Mouse (Mus musculus) layer of hippocampus, postnatal 14 days (tissue): ENCODE results near the gene Gm17521. TPM values are rescaled to one million over a fixed set of nuclear protein-coding genes. Genes with fewer than 3 reads are reported as not detected.
"Not testable (repeated sequence)": the region's sequence is repeated elsewhere in the genome, so short reads cannot be mapped to it uniquely, and the experiment has no call there.

Experiments
- DNase-seq, 2 experiments: peaks; one replicate each; pipeline ENCODE4 v3.0.0; 2021 to 2022; ENCODE audit warnings: low spot score in 2 of 2, mixed read lengths in 1 of 2
- long read RNA-seq, 2 experiments: library from polyadenylated mRNA; stranded (forward); transcript quantifications; one replicate each; pipeline ENCODE4 v2.0.0; 2021
- total RNA-seq, 2 experiments: library from RNA; stranded (reverse); gene quantifications; 2 replicates each; pipeline ENCODE4 v1.2.3; 2021

The Gm17521 gene
- not detected for total RNA-seq
- long read RNA-seq, experiment 1 = 0 reads
- long read RNA-seq, experiment 2 = 0 reads

DNA sequence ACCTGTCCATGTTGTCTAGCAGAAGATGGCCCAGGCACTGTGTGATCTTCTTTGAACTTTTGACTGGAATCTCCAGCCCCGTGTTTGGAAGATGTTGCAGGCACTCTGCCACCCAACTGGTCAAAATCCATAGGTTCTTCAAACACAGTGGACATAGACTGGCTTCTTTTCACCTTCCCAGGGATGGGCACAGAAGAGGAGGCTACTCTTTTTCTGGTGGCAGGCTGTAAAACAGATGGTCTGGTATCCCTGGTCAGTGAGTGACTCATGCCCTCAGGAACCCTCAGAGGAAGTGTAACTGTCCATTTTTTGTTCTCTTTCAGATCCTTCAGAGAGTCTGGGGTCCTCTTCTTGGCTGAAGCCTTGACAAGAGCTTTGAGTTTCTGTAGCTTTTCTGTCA is at the start of gene Gm17521:
Gene Gm17521 (minus strand): TSS at position 101 of the 400 bp plus-strand sequence.
- not testable (repeated sequence) for DNase-seq

DNA sequence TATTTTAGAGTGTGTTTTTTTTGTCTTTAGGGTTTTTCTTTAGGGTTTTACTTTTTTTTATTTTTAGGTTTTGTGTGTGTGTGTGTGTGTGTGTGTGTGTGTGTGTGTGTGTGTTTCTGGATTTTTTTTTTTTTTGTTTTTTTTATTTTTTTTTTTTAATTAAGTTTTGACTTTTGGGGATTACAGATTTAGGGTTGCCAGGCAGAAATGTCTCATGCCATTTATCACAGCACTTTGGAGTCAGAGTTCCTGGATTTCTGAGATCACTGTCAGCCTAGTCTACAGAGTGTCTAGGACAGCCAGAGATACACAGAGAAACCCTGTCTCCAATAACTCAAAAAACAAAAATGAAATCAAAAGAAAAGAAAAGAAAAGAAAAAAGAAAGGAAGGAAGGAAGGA is 14.5 kb upstream of the Gm17521 start:
- DNase-seq = no peak

DNA sequence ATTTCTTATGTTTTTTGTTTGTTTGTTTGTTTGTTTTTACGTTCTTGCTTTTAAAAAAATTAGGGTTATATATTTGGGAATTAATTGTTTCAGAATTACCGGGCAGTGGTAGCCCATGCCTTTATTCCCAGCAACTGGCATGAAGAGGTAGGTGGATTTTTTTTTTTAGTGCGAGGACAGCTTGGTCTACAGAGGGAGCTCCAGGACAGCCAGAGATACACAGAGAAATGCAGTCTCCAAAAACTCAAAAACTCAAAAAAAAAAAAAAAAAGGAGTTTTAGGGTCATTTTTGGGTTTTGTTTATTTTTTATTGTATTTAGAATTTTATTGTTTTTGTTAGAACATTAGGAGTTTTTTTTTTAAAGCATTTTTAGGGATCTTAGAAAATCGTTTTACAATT is 14.0 kb upstream of the Gm17521 start:
- no peak for DNase-seq

Other genes with a start within 250 kb of the Gm17521 start
- gene Cldn34c1, start 73.8 kb upstream of the Gm17521 start, total RNA-seq = 1 to 10 TPM; 2.7 to 6.5 TPM
- not detected for gene Srsx, start 192.8 kb upstream of the Gm17521 start, total RNA-seq
- not detected for gene Gm17577, start 217.2 kb upstream of the Gm17521 start, total RNA-seq